ENCODE assay signal across 14 mouse cellular contexts in genomic region chr7:96002401-96002800, GRCm38 (mm10).
"Had no signal": no experiment of that assay in that cellular context is flagged by ENCODE, and none has a peak within 500 bp of the region (broad histone marks: within the 10 kb centered on the region; RNA-seq: fewer than 3 reads in every experiment).

No protein-coding gene starts in this region.

- H3K36me3 ChIP-seq: limb, embryonic 10.5 days; liver, embryonic 15.5 days; neural tube, embryonic 15.5 days had no signal

- H3K27me3 ChIP-seq: liver, embryonic 15.5 days; neural tube, embryonic 15.5 days had no signal

- H3K4me3 ChIP-seq: layer of hippocampus, adult 2 months; limb, embryonic 10.5 days; liver, embryonic 15.5 days; myocyte; neural tube, embryonic 15.5 days had no signal

- H3K4me1 ChIP-seq: limb, embryonic 10.5 days; liver, embryonic 15.5 days had no signal

- H3K9me3 ChIP-seq: limb, embryonic 10.5 days; liver, embryonic 15.5 days; neural tube, embryonic 15.5 days had no signal

- H3K9ac ChIP-seq: liver, embryonic 15.5 days; neural tube, embryonic 15.5 days had no signal

- ATAC-seq: lung, postnatal 0 days had no signal

- DNase-seq: kidney, adult 18-20 months; kidney, postnatal 10 days; kidney, postnatal 4 days; lung, adult 2 months; lung, postnatal 4 days; right cerebral cortex, postnatal 25 days; thymus, postnatal 36 days had no signal

- H3K27ac ChIP-seq: layer of hippocampus, adult 2 months; limb, embryonic 10.5 days; liver, embryonic 15.5 days; neural tube, embryonic 15.5 days had no signal

- H3K4me2 ChIP-seq: liver, embryonic 11.5 days; liver, embryonic 15.5 days; neural tube, embryonic 15.5 days had no signal
